Mouse (Mus musculus) embryonic facial prominence, embryonic 13.5 days (tissue): Measurements from ENCODE around the gene Nf2. TPM values are rescaled to one million over a fixed set of nuclear protein-coding genes. Genes with fewer than 3 reads are reported as not detected.
A peak's percentile ranks its signal among the peaks of the same experiment; 100 is the strongest.

Source experiments
- ATAC-seq: fragments of 200-750 bp; cut with Nextera tagmentation; 2 replicates; pipeline ENCODE4 v1.8.0; 2017; ENCODE audit warnings: low read depth; ENCODE audit not compliant: insufficient number of reproducible peaks, insufficient read depth, low FRiP score, low TSS enrichment
- H3K27ac ChIP-seq: fragments of 300-500 bp; sonication (generic); 2 replicates; pipeline ENCODE4 v1.5.1; 2015; ENCODE audit warnings: moderate library complexity, mild to moderate bottlenecking, inconsistent platforms
- H3K27me3 ChIP-seq: fragments of 300-500 bp; sonication (generic); 2 replicates; pipeline ENCODE4 v1.6.1; 2015; ENCODE audit warnings: mild to moderate bottlenecking, inconsistent platforms
- H3K36me3 ChIP-seq: fragments of 300-500 bp; sonication (generic); 2 replicates; pipeline ENCODE4 v1.6.1; 2015; ENCODE audit warnings: mild to moderate bottlenecking, inconsistent platforms
- H3K4me1 ChIP-seq: fragments of 300-500 bp; sonication (generic); 2 replicates; pipeline ENCODE4 v1.6.1; 2015; ENCODE audit warnings: inconsistent platforms
- H3K4me2 ChIP-seq: fragments of 300-500 bp; sonication (generic); 2 replicates; pipeline ENCODE4 v1.6.1; 2015; ENCODE audit warnings: moderate library complexity, mild to moderate bottlenecking, inconsistent platforms
- H3K4me3 ChIP-seq: fragments of 300-500 bp; sonication (generic); 2 replicates; pipeline ENCODE4 v1.5.1; 2015; ENCODE audit warnings: mild to moderate bottlenecking, inconsistent platforms
- H3K9ac ChIP-seq: fragments of 300-500 bp; sonication (generic); 2 replicates; pipeline ENCODE4 v1.6.1; 2015; ENCODE audit warnings: mild to moderate bottlenecking, inconsistent platforms
- H3K9me3 ChIP-seq: fragments of 300-500 bp; sonication (generic); 2 replicates; pipeline ENCODE4 v1.6.1; 2016; ENCODE audit warnings: inconsistent platforms
- WGBS: fragments of 180-500 bp; shearing (Covaris S2); methylation state at CpG from one replicate; pipeline ENCODE4 v1.1.7; 2015; ENCODE audit warnings: mixed read lengths; 5-methylcytosine and 5-hydroxymethylcytosine counted together
- polyA plus RNA-seq: library from polyadenylated mRNA; unstranded; fragments of >200 nt; fragmentation: Nextera tagmentation; extraction: Ambion mirVana; gene quantifications from 2 replicates; pipeline ENCODE4 v1.2.1, GENCODE M21; 2015

The Nf2 gene
- polyA plus RNA-seq, 1 experiment from 2014 or later, result 55.7 TPM

- Histone ChIP-seq H3K36me3 (peaks cover 7% of the 10 kb centered on the region; the same call in 1 of the 2 replicates), H3K27ac (no peak overlapping the region), H3K4me3 (no peak overlapping the region), H3K9ac (no peak overlapping the region), H3K4me2 (no peak overlapping the region), H3K4me1 (no peaks in the 10 kb centered on the region), H3K27me3 (peaks cover 16% of the 10 kb centered on the region), H3K9me3 (no peaks in the 10 kb centered on the region)
- no peak for ATAC-seq
- 73% methylated on average over 10 of the region's 10 CpGs for WGBS
These were observed 111.7 kb downstream of the Nf2 start for GRCm38 (mm10) chr11:4737682-4738081.

GRCm38 (mm10) chr11:4736355-4736754, 113.0 kb downstream of the Nf2 start:
- 0 out of 2 replicates have a peak, but pooled peaks cover 3% of the 10 kb centered on the region for H3K27me3 ChIP-seq
- ATAC-seq, result no peak
- H3K4me3 ChIP-seq, result no peak overlapping the region
- H3K27ac ChIP-seq, result no peak overlapping the region
- H3K9ac ChIP-seq, result no peak overlapping the region
- no peak overlapping the region for H3K4me2 ChIP-seq
- H3K9me3 ChIP-seq, result no peaks in the 10 kb centered on the region
- H3K36me3 ChIP-seq, result peaks cover 10% of the 10 kb centered on the region; the same call in 1 of the 2 replicates
- WGBS, result 41% methylated on average over 6 of the region's 6 CpGs
- no peaks in the 10 kb centered on the region; the same call in 1 of the 2 replicates for H3K4me1 ChIP-seq

- 28% methylated on average over 12 of the region's 12 CpGs for WGBS
- Histone ChIP-seq H3K9me3 (no peaks in the 10 kb centered on the region), H3K27me3 (no peaks in the 10 kb centered on the region), H3K4me2 (no peak overlapping the region), H3K27ac (no peak overlapping the region), H3K4me3 (no peak overlapping the region), H3K9ac (no peak overlapping the region), H3K4me1 (peaks cover 9% of the 10 kb centered on the region), H3K36me3 (peaks cover 10% of the 10 kb centered on the region; the same call in 1 of the 2 replicates)
- no peak for ATAC-seq
These were observed 115.2 kb downstream of the Nf2 start for GRCm38 (mm10) chr11:4734179-4734578.

- Histone ChIP-seq H3K36me3 (peaks cover 11% of the 10 kb centered on the region; the same call in 1 of the 2 replicates), H3K27ac (no peak overlapping the region), H3K9me3 (no peaks in the 10 kb centered on the region), H3K4me2 (no peak overlapping the region), H3K9ac (no peak overlapping the region), H3K4me3 (no peak overlapping the region), H3K4me1 (peaks cover 9% of the 10 kb centered on the region), H3K27me3 (no peaks in the 10 kb centered on the region)
- 57% methylated on average over 7 of the region's 7 CpGs for WGBS
- no peak for ATAC-seq
These were observed 117.6 kb downstream of the Nf2 start for GRCm38 (mm10) chr11:4731781-4732180.

GRCm38 (mm10) chr11:4730913-4731312, 118.4 kb downstream of the Nf2 start:
- Histone ChIP-seq H3K27me3 (no peaks in the 10 kb centered on the region), H3K4me2 (no peak overlapping the region), H3K9me3 (no peaks in the 10 kb centered on the region), H3K4me3 (no peak overlapping the region), H3K36me3 (peaks cover 19% of the 10 kb centered on the region), H3K9ac (no peak overlapping the region), H3K4me1 (peaks cover 9% of the 10 kb centered on the region), H3K27ac (no peak overlapping the region)
- ATAC-seq, result no peak
- WGBS, result 82% methylated on average over 5 of the region's 5 CpGs

GRCm38 (mm10) chr11:4730096-4730495, 119.2 kb downstream of the Nf2 start:
- H3K9me3 ChIP-seq, result no peaks in the 10 kb centered on the region
- 0 out of 2 replicates have a peak overlapping the region, but pooled peaks have one; percentile 1 for H3K9ac ChIP-seq
- H3K4me2 ChIP-seq, result no peak overlapping the region
- no peaks in the 10 kb centered on the region for H3K27me3 ChIP-seq
- peaks cover 9% of the 10 kb centered on the region for H3K4me1 ChIP-seq
- no peak overlapping the region for H3K27ac ChIP-seq
- peaks cover 27% of the 10 kb centered on the region for H3K36me3 ChIP-seq
- 54% methylated on average over 6 of the region's 6 CpGs for WGBS
- no peak overlapping the region for H3K4me3 ChIP-seq
- ATAC-seq, result no peak

- no peak for ATAC-seq
- Histone ChIP-seq H3K9ac (peak overlapping the region; percentile 1; the same call in 1 of the 2 replicates), H3K36me3 (peaks cover 28% of the 10 kb centered on the region), H3K27ac (no peak overlapping the region), H3K4me2 (no peak overlapping the region), H3K9me3 (no peaks in the 10 kb centered on the region), H3K4me3 (no peak overlapping the region), H3K27me3 (no peaks in the 10 kb centered on the region), H3K4me1 (peaks cover 9% of the 10 kb centered on the region)
- WGBS, result 54% methylated on average over 12 of the region's 12 CpGs
These were observed 119.7 kb downstream of the Nf2 start for GRCm38 (mm10) chr11:4729603-4730002.

- Histone ChIP-seq H3K27ac (no peak overlapping the region), H3K9ac (no peak overlapping the region), H3K36me3 (peaks cover 41% of the 10 kb centered on the region), H3K27me3 (no peaks in the 10 kb centered on the region), H3K4me3 (no peak overlapping the region), H3K9me3 (no peaks in the 10 kb centered on the region), H3K4me1 (peaks cover 16% of the 10 kb centered on the region), H3K4me2 (no peak overlapping the region)
- WGBS, result 87% methylated on average over 8 of the region's 8 CpGs
- ATAC-seq, result no peak
These were observed 127.6 kb downstream of the Nf2 start for GRCm38 (mm10) chr11:4721728-4722127.

GRCm38 (mm10) chr11:4720900-4721580, 128.3 kb downstream of the Nf2 start:
- Histone ChIP-seq H3K9me3 (no peaks in the 10 kb centered on the region), H3K36me3 (peaks cover 35% of the 10 kb centered on the region), H3K4me2 (no peak overlapping the region), H3K27ac (no peak overlapping the region), H3K27me3 (no peaks in the 10 kb centered on the region), H3K4me3 (no peak overlapping the region), H3K4me1 (peaks cover 16% of the 10 kb centered on the region), H3K9ac (no peak overlapping the region)
- WGBS, result 48% methylated on average over 7 of the region's 7 CpGs
- no peak for ATAC-seq

- H3K9ac ChIP-seq, result no peak overlapping the region
- H3K9me3 ChIP-seq, result no peaks in the 10 kb centered on the region
- peaks cover 30% of the 10 kb centered on the region for H3K36me3 ChIP-seq
- H3K4me2 ChIP-seq, result no peak overlapping the region
- H3K27ac ChIP-seq, result no peak overlapping the region
- no peak overlapping the region for H3K4me3 ChIP-seq
- no peak for ATAC-seq
- H3K27me3 ChIP-seq, result no peaks in the 10 kb centered on the region
- H3K4me1 ChIP-seq, result peaks cover 16% of the 10 kb centered on the region
- 62% methylated on average over 11 of the region's 11 CpGs for whole genome bisulfite sequencing
These were observed 128.9 kb downstream of the Nf2 start for GRCm38 (mm10) chr11:4720393-4720792.

GRCm38 (mm10) chr11:4719961-4720360, 129.4 kb downstream of the Nf2 start:
- Histone ChIP-seq H3K9me3 (no peaks in the 10 kb centered on the region), H3K27ac (no peak overlapping the region), H3K4me1 (peaks cover 16% of the 10 kb centered on the region), H3K4me3 (no peak overlapping the region), H3K27me3 (no peaks in the 10 kb centered on the region), H3K36me3 (peaks cover 26% of the 10 kb centered on the region), H3K4me2 (no peak overlapping the region), H3K9ac (no peak overlapping the region)
- ATAC-seq, result no peak
- 90% methylated on average over 9 of the region's 9 CpGs for WGBS

- no peak overlapping the region for H3K27ac ChIP-seq
- H3K4me1 ChIP-seq, result peaks cover 16% of the 10 kb centered on the region
- no peaks in the 10 kb centered on the region for H3K9me3 ChIP-seq
- no peak for ATAC-seq
- 84% methylated on average over 5 of the region's 5 CpGs for WGBS
- no peak overlapping the region for H3K4me3 ChIP-seq
- H3K36me3 ChIP-seq, result peaks cover 12% of the 10 kb centered on the region
- no peaks in the 10 kb centered on the region for H3K27me3 ChIP-seq
- no peak overlapping the region for H3K4me2 ChIP-seq
- no peak overlapping the region; the same call in 1 of the 2 replicates for H3K9ac ChIP-seq
These were observed 130.8 kb downstream of the Nf2 start for GRCm38 (mm10) chr11:4718548-4718947.
